Mouse (Mus musculus): ENCODE measurements around the gene Tbx10.

DNA sequence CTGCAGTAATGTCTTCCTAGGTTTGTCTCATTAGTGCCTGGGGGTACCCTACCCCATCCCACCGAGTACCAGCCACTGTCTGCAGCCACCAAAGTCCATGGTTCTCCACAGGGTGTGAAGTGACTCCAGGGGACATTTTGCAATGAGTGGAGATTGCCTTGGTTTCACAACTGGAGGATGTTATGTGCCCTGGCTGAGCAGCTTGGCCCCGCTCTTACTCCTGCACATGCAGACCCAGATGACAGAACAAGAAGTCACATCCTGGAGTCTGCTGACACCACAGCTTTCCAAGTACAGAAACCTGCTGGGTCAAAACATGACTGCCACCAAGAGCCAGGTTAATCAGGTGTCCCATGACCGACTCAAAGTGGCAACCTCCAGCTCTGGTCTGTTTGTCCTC is 37.5 kb upstream of the Tbx10 start:
- TF ChIP-seq CTCF (IDR thresholded peaks at IDR 0.05; ENCODE audit: low read depth, low read length) = no peak
- no peak for TF ChIP-seq EP300 (IDR thresholded peaks at IDR 0.05; ENCODE audit: insufficient read depth, low read depth, low read length)
